Mouse (Mus musculus) hindbrain, embryonic 13.5 days (tissue): ENCODE measurements at regions not wholly inside any gene's neighbourhood (a gene's known extent, or its start where the extent isn't known, plus 50 kb on each side); places are given as distances from the start of the nearest gene placed in this dataset.

ENCODE experiments used
- ATAC-seq: fragments of 200-750 bp; cut with Nextera tagmentation; 2 replicates; pipeline ENCODE4 v1.8.0; 2017; ENCODE audit warnings: moderate TSS enrichment; ENCODE audit not compliant: low FRiP score
- H3K27ac ChIP-seq: fragments of 300-500 bp; sonication (generic); 2 replicates; pipeline ENCODE4 v1.5.1; 2015; ENCODE audit warnings: inconsistent platforms, mild to moderate bottlenecking, moderate library complexity
- H3K27me3 ChIP-seq: fragments of 300-500 bp; sonication (generic); 2 replicates; pipeline ENCODE4 v1.6.1; 2015; ENCODE audit warnings: mild to moderate bottlenecking, inconsistent platforms
- H3K36me3 ChIP-seq: fragments of 300-500 bp; sonication (generic); 2 replicates; pipeline ENCODE4 v1.6.1; 2015; ENCODE audit warnings: mild to moderate bottlenecking, inconsistent platforms
- H3K4me1 ChIP-seq: fragments of 300-500 bp; sonication (generic); replicated peaks from 2 replicates; pipeline ENCODE4 v1.6.1; 2015; ENCODE audit warnings: inconsistent platforms
- H3K4me2 ChIP-seq: fragments of 300-500 bp; sonication (generic); 2 replicates; pipeline ENCODE4 v1.6.1; 2015; ENCODE audit warnings: inconsistent platforms, mild to moderate bottlenecking, moderate library complexity
- H3K4me3 ChIP-seq: fragments of 300-500 bp; sonication (generic); 2 replicates; pipeline ENCODE4 v1.5.1; 2015; ENCODE audit warnings: mild to moderate bottlenecking, inconsistent platforms
- H3K9ac ChIP-seq: fragments of 300-500 bp; sonication (generic); 2 replicates; pipeline ENCODE4 v1.6.1; 2015; ENCODE audit warnings: mild to moderate bottlenecking, inconsistent platforms
- H3K9me3 ChIP-seq: fragments of 300-500 bp; sonication (generic); 2 replicates; pipeline ENCODE4 v1.6.1; 2016; ENCODE audit warnings: inconsistent platforms
- WGBS: fragments of 180-500 bp; shearing (Covaris S2); methylation state at CpG from one replicate; pipeline ENCODE4 v1.1.7; 2015; 5-methylcytosine and 5-hydroxymethylcytosine counted together

GRCm38 (mm10) chr10:105704472-105705235 lies 130.4 kb upstream of the Tmtc2 start:
- H3K4me1 ChIP-seq, result no peaks in the 10 kb centered on the region
- no peak overlapping the region for H3K4me2 ChIP-seq
- H3K4me3 ChIP-seq, result no peak overlapping the region
- H3K9ac ChIP-seq, result no peak overlapping the region
- H3K27ac ChIP-seq, result no peak overlapping the region
- H3K36me3 ChIP-seq, result no peaks in the 10 kb centered on the region
- WGBS, result 73% methylated on average over 6 of the region's 6 CpGs
- ATAC-seq, result no peak
- no peaks in the 10 kb centered on the region for H3K9me3 ChIP-seq
- H3K27me3 ChIP-seq, result no peaks in the 10 kb centered on the region

GRCm38 (mm10) chr10:105693131-105693530 lies 118.9 kb upstream of the Tmtc2 start:
- H3K27ac ChIP-seq, result no peak overlapping the region
- WGBS, result 39% methylated on average over 4 of the region's 4 CpGs
- H3K4me2 ChIP-seq, result no peak overlapping the region
- no peaks in the 10 kb centered on the region for H3K9me3 ChIP-seq
- ATAC-seq, result peak; percentile 77
- H3K4me3 ChIP-seq, result no peak overlapping the region
- H3K36me3 ChIP-seq, result no peaks in the 10 kb centered on the region
- no peak overlapping the region for H3K9ac ChIP-seq
- 0 out of 2 replicates have a peak, but pooled peaks cover 3% of the 10 kb centered on the region for H3K27me3 ChIP-seq
- H3K4me1 ChIP-seq, result peaks cover 8% of the 10 kb centered on the region; the same call in 1 of the 2 replicates

DNA sequence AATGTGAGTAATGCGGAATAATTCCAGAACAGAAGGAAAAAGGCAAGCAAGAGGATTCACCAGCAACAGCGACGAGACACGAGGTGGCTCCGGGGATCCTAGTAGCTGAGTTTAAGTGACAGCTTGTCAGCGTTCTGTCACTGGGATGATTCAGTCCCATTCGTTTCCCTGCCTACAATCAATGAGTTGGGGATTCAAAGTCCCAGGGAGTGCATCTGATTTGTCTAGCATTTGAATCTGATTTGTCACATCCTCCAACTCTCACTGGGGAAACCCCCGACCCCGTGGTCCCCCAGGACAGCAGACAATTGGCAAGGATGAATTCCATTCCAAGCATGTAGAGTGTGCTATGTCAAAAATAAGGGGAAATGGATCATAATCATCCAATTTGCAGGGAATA lies 115.1 kb upstream of the Tmtc2 start:
- Histone ChIP-seq H3K36me3 (no peaks in the 10 kb centered on the region), H3K4me1 (peaks cover 8% of the 10 kb centered on the region; the same call in 1 of the 2 replicates), H3K4me3 (no peak overlapping the region), H3K27me3 (no peaks in the 10 kb centered on the region), H3K27ac (peak overlapping the region; percentile 44; the same call in 1 of the 2 replicates), H3K9me3 (no peaks in the 10 kb centered on the region), H3K4me2 (peak overlapping the region; percentile 31), H3K9ac (no peak overlapping the region)
- peak; percentile 81 for ATAC-seq
- WGBS, result 34% methylated on average over 9 of the region's 9 CpGs

DNA sequence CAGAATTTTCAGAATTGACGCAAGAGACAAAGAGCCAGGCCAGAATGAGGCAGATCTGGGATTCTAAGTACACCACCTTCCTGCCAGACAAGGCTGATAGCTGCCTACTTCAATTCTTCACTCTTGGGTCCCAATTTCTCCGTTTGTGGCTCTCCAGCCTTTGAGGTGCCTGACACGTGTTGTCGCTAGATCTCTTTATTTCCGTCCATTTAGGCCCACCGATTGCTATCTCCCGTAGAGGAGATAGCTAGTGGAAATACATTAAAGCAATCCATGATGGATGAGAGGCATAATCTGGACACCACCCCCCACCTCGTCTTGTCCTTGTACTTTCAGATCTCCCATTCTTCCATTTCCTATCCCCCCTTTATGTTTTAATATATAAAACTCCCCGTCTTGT lies 114.6 kb upstream of the Tmtc2 start:
- WGBS, result 54% methylated on average over 9 of the region's 9 CpGs
- Histone ChIP-seq H3K9me3 (no peaks in the 10 kb centered on the region), H3K4me2 (peak overlapping the region; percentile 31; the same call in 1 of the 2 replicates), H3K4me1 (peaks cover 8% of the 10 kb centered on the region; the same call in 1 of the 2 replicates), H3K27me3 (no peaks in the 10 kb centered on the region), H3K4me3 (no peak overlapping the region), H3K27ac (peak overlapping the region; percentile 20; the same call in 1 of the 2 replicates), H3K36me3 (no peaks in the 10 kb centered on the region), H3K9ac (no peak overlapping the region)
- peak; percentile 52; the same call in 1 of the 2 replicates for ATAC-seq

DNA sequence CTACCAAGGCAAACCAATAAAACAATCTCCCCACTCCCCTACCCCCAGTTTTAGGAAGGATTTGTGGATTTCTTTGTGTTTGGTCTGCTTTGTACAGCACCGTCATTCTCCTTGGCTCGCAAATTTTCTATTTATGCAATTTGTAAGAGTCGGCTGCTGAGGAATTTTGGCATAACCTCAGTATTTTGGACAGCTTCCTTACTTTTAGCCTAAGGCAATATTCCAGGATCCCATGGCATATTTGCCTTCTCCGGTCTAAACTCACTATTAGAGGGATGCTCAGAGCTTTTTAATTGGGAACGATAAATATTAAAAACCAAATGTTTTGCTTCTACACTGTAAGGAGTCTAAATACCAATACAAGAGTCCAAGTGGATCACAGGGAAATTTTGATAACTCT lies 112.6 kb upstream of the Tmtc2 start:
- no peak overlapping the region for H3K4me3 ChIP-seq
- H3K27ac ChIP-seq, result no peak overlapping the region
- no peak overlapping the region for H3K4me2 ChIP-seq
- H3K9ac ChIP-seq, result no peak overlapping the region
- no peaks in the 10 kb centered on the region for H3K27me3 ChIP-seq
- H3K4me1 ChIP-seq, result peaks cover 8% of the 10 kb centered on the region; the same call in 1 of the 2 replicates
- H3K36me3 ChIP-seq, result no peaks in the 10 kb centered on the region
- ATAC-seq, result no peak
- H3K9me3 ChIP-seq, result no peaks in the 10 kb centered on the region
- WGBS, result 86% methylated on average over 5 of the region's 5 CpGs

- WGBS, result 89% methylated on average over 6 of the region's 6 CpGs
- no peak overlapping the region for H3K9ac ChIP-seq
- no peak overlapping the region for H3K4me2 ChIP-seq
- H3K36me3 ChIP-seq, result no peaks in the 10 kb centered on the region
- H3K27me3 ChIP-seq, result no peaks in the 10 kb centered on the region
- no peaks in the 10 kb centered on the region for H3K9me3 ChIP-seq
- ATAC-seq, result no peak
- no peaks in the 10 kb centered on the region for H3K4me1 ChIP-seq
- no peak overlapping the region for H3K4me3 ChIP-seq
- H3K27ac ChIP-seq, result no peak overlapping the region
These were observed 105.3 kb upstream of the Tmtc2 start for GRCm38 (mm10) chr10:105679598-105679997.

- Histone ChIP-seq H3K9ac (no peak overlapping the region), H3K4me3 (no peak overlapping the region), H3K27ac (no peak overlapping the region), H3K9me3 (no peaks in the 10 kb centered on the region), H3K4me1 (no peaks in the 10 kb centered on the region), H3K4me2 (no peak overlapping the region), H3K36me3 (no peaks in the 10 kb centered on the region), H3K27me3 (no peaks in the 10 kb centered on the region)
- 86% methylated on average over 2 of the region's 2 CpGs for whole genome bisulfite sequencing
- no peak for ATAC-seq
These were observed 92.7 kb upstream of the Tmtc2 start for GRCm38 (mm10) chr10:105666959-105667358.

DNA sequence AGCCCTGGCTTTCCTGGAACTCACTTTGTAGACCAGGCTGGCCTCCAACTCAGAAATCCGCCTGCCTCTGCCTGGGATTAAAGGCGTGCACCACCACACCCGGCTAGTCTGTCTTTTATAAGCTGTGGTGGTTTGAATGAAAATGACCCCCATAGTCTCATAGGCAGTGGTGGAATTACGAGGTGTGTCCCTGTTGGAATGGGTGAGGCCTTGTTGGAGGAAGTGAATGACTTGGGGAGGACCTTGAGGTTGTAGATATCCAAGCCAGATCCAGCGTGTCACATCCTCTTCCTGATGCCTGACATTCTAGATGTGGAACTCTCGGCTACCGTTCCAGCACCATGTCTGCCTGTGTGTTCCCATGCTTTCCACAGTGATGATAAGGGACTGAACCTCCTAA lies 86.5 kb upstream of the Tmtc2 start:
- Histone ChIP-seq H3K4me2 (no peak overlapping the region), H3K9me3 (no peaks in the 10 kb centered on the region), H3K27ac (no peak overlapping the region), H3K4me1 (no peaks in the 10 kb centered on the region), H3K9ac (no peak overlapping the region), H3K4me3 (no peak overlapping the region), H3K27me3 (no peaks in the 10 kb centered on the region), H3K36me3 (no peaks in the 10 kb centered on the region)
- 95% methylated on average over 7 of the region's 7 CpGs for WGBS
- no peak for ATAC-seq

DNA sequence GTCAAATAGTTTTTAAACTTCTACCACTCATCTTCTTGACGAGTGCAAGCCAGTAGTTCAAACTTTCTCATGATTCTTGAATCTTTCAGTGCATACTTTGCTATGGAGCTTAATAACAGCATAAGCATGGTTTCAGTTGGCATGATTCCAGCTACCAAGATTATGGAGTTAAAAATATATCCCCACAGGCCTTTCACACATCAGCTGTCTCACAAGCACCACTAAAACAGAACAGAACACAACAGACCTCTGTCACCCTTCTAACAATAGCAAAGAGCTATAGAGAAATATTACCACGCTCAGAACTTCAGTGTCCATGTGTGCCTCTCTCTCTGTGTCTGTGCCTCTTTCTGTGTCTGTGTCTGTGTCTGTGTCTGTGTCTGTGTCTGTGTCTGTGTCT lies 82.5 kb upstream of the Tmtc2 start:
- no peaks in the 10 kb centered on the region for H3K27me3 ChIP-seq
- no peaks in the 10 kb centered on the region for H3K9me3 ChIP-seq
- H3K9ac ChIP-seq, result no peak overlapping the region
- WGBS, result 88% methylated on average over 2 of the region's 2 CpGs
- H3K4me2 ChIP-seq, result no peak overlapping the region
- no peak for ATAC-seq
- no peaks in the 10 kb centered on the region for H3K4me1 ChIP-seq
- H3K27ac ChIP-seq, result no peak overlapping the region
- H3K4me3 ChIP-seq, result no peak overlapping the region
- H3K36me3 ChIP-seq, result no peaks in the 10 kb centered on the region

GRCm38 (mm10) chr10:105652475-105652874 lies 78.2 kb upstream of the Tmtc2 start:
- no peak for ATAC-seq
- Histone ChIP-seq H3K36me3 (no peaks in the 10 kb centered on the region), H3K27ac (no peak overlapping the region), H3K27me3 (no peaks in the 10 kb centered on the region), H3K4me3 (no peak overlapping the region), H3K4me2 (no peak overlapping the region), H3K9me3 (no peaks in the 10 kb centered on the region), H3K4me1 (no peaks in the 10 kb centered on the region), H3K9ac (no peak overlapping the region)
- WGBS, result 93% methylated on average over 2 of the region's 2 CpGs

DNA sequence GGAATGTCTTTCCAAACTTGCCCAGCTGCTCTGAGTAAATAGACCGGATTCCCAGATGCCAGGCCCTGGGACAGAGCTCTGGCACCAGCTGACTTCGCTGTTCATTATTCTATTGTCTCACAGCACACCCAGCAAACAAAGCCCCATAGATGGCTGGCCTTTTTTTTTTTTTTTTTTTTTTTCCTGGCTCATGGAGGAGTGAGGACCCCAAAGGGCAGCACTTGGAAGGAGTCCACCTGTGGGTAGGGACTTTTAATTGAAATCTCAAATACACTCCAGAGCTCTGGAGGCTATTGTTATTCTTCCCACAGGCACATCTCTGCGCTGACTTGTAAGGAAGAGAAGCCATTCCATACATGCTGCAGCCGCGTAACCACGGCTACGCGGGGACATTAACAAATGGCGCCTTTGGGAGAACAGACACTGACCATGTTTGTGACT lies 64.8 kb upstream of the Tmtc2 start:
- no peaks in the 10 kb centered on the region for H3K27me3 ChIP-seq
- H3K9me3 ChIP-seq, result no peaks in the 10 kb centered on the region
- no peak overlapping the region for H3K4me3 ChIP-seq
- H3K9ac ChIP-seq, result no peak overlapping the region
- peak overlapping the region; percentile 82 for H3K27ac ChIP-seq
- WGBS, result 35% methylated on average over 9 of the region's 9 CpGs
- peak; percentile 93 for ATAC-seq
- H3K36me3 ChIP-seq, result no peaks in the 10 kb centered on the region
- peak overlapping the region; percentile 21; the same call in 1 of the 2 replicates for H3K4me2 ChIP-seq
- H3K4me1 ChIP-seq, result 0 out of 2 replicates have a peak, but pooled peaks cover 4% of the 10 kb centered on the region

- no peak overlapping the region for H3K9ac ChIP-seq
- no peaks in the 10 kb centered on the region for H3K36me3 ChIP-seq
- H3K4me3 ChIP-seq, result no peak overlapping the region
- peak; percentile 53 for ATAC-seq
- no peaks in the 10 kb centered on the region for H3K9me3 ChIP-seq
- H3K4me1 ChIP-seq, result 0 out of 2 replicates have a peak, but pooled peaks cover 4% of the 10 kb centered on the region
- WGBS, result 55% methylated on average over 10 of the region's 10 CpGs
- no peaks in the 10 kb centered on the region for H3K27me3 ChIP-seq
- peak overlapping the region; percentile 21; the same call in 1 of the 2 replicates for H3K4me2 ChIP-seq
- peak overlapping the region; percentile 82 for H3K27ac ChIP-seq
These were observed 64.2 kb upstream of the Tmtc2 start for GRCm38 (mm10) chr10:105638500-105638899.

DNA sequence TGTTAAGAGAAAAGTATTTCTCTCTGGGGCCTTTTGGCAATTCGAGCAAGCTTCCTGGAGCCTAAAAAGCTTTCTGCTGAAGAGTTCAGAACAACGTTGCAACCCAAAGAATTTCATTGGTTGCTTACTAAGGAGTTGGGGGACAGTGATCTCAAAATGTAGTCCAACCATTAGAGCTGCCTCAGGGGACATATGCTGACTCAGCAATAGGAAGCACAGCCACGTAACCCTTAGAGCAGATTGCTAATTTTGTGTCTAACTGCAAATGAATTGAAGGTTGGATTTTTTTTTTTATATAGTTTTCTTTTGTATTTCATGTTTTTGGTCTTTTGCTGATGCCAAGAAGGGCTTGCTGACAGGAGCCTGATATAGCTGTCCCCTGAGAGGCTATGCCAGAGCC lies 52.6 kb upstream of the Tmtc2 start:
- ATAC-seq, result no peak
- 75% methylated on average over 3 of the region's 3 CpGs for WGBS
- no peak overlapping the region for H3K4me3 ChIP-seq

More for the DNA sequence above, 52.6 kb upstream of the Tmtc2 start:
- Histone ChIP-seq H3K36me3 (no peaks in the 10 kb centered on the region), H3K27me3 (no peaks in the 10 kb centered on the region), H3K27ac (no peak overlapping the region), H3K4me2 (no peak overlapping the region), H3K9me3 (no peaks in the 10 kb centered on the region), H3K4me1 (no peaks in the 10 kb centered on the region), H3K9ac (no peak overlapping the region)
